Mouse (Mus musculus) E14TG2a.4 (cell line): ENCODE data around the gene Spc24.

Source experiments
- CTCF ChIP-seq: conservative IDR thresholded peaks from 2 replicates; pipeline ENCODE4 v1.5.1; 2014; ENCODE audit warnings: low read length
- NANOG ChIP-seq: IDR thresholded peaks from 2 replicates; pipeline ENCODE4 v1.6.1; 2014; ENCODE audit warnings: borderline replicate concordance, low read length, mixed read lengths

DNA sequence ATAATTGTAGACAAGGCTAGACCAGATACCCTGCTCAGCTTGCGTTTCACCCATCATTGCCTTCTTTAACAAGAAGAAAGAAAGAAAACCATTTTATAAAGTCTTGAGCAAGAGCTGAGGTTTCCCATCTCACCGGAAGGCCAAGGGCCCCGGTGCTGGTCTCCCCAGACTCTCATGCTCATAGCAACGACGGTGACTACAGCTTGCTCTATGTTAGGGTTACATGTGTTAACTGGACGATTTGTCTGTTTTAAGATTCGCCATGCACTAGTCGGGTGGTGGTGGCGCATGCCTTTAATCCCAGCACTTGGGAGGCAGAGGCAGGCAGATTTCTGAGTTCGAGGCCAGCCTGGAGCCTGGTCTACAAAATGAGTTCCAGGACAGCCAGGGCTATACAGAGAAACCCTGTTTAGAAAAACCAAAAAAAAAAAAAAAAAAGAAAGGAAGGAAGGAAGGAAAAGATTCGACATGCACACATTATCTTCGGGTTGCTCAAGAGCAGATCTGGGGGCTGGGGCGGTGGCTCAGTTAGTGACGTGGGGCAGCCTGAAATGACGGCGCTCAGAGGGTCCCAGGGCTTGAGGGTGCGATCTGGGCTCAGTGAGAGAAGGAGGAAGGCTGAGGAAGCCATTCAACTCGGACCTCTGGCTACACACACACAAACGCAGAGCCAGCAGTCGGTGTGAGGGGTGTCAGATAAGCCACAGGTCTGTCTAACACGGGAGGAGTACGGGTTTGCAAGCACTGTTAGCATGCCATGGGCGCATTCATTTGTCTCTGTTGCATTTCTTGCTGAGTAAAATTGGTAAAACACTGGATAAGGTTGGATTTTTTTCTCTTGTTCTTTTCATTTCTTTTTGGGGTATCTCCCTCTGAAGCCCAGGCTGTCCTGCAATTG, 34.6 kb downstream of the Spc24 start:
- TF ChIP-seq CTCF (no peak), NANOG (no peak)
